Mouse (Mus musculus): Measurements from ENCODE around the gene Spag6l. TPM values are rescaled to one million over a fixed set of nuclear protein-coding genes. Genes with fewer than 3 reads are reported as not detected.
"Not testable (repeated sequence)": the region's sequence is repeated elsewhere in the genome, so short reads cannot be mapped to it uniquely, and the experiment has no call there.

Spag6l gene
- polyA plus RNA-seq, 1 experiment: not detected

DNA sequence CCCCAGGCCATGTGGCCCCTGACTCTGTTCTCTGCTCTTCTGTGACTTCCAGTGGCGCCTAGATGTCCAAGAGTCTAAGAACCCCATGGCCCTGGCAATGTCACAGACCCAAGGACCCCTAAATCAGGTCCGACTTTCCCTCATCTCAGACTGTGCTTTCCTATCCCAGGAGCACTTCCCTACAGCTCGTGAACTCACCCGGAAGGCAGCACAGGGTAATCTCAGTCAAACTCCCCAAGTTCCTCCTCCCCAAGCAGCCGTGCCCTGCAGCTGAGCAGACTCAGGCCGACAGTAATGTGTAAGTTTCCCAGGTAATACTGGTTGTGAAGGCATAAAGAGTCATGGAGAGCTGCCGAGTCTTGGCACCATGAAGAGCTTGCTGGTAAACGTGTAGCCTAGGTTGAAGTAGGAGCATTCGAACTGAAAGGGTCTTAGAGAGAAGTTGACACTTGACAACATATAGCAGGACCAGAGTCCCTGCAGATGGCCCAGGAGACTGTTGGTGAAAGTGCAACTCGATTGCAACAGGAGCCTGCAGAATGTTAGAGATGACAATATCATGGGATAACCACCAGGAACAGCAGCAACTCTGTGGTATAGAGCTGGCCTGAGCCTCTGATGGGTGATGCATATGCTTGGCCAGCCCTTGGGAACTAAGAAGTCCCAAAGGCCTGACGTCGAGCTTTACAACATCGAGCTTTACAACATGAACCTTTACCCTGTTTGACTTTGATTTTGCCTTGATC is 27.6 kb upstream of the Spag6l start:
- H3K4me1 ChIP-seq (ENCODE audit: control insufficient read depth, insufficient read depth, low read length): no peaks in the 10 kb centered on the region
- no peak overlapping the region for H3K4me3 ChIP-seq (ENCODE audit: insufficient read depth, low read length)
- H3K27ac ChIP-seq (ENCODE audit: insufficient read depth, low read length): no peak overlapping the region
- TF ChIP-seq CTCF (IDR thresholded peaks at IDR 0.05; ENCODE audit: borderline replicate concordance, insufficient read depth, low read length): no peak
- no peak for TF ChIP-seq POLR2A (IDR thresholded peaks at IDR 0.05; ENCODE audit: low read depth, low read length)

DNA sequence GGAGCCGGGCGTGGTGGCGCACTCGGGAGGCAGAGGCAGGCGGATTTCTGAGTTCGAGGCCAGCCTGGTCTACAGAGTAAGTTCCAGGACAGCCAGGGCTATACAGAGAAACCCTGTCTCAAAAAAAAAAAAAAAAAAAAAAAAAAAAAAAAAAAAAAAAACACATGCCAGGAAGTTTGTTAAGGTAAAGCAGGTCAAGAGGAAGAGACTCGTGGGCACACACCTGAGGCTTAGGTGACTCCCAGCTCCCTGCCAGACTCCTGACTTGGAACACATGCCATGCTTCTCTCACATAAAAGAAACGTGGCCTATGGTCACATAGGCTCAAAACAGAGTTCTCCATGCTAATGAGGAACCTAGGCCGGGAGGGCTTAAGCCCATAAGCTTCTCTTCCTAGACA is 26.8 kb upstream of the Spag6l start:
- not testable (repeated sequence) for H3K27ac ChIP-seq (ENCODE audit: insufficient read depth, low read length); H3K4me3 ChIP-seq (ENCODE audit: insufficient read depth, low read length); H3K4me1 ChIP-seq (ENCODE audit: control insufficient read depth, insufficient read depth, low read length)

DNA sequence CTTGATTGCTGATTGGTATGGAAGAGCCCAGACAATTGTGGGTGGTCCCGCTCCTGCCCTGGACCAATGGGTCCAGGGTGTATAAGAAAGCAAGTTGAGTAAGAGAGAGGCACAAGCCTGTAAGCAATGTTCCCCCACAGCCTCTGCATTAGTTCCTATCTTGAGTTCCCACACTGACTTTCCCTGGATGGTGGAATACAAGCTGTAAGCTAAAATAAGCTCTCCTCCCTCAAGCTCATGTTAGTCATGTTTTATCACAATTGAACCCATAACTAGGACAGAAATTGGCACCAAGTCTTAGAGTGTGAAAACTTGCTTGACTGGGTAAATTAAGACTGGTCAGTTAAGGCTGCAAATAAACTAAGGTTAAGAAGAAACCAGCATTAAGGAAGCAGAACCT is 26.3 kb upstream of the Spag6l start:
- Histone ChIP-seq H3K4me1 (ENCODE audit: control insufficient read depth, insufficient read depth, low read length) (no peaks in the 10 kb centered on the region), H3K27ac (ENCODE audit: insufficient read depth, low read length) (no peak overlapping the region), H3K4me3 (ENCODE audit: insufficient read depth, low read length) (no peak overlapping the region)
- no peak for TF ChIP-seq CTCF (IDR thresholded peaks at IDR 0.05; ENCODE audit: borderline replicate concordance, insufficient read depth, low read length)
- no peak for TF ChIP-seq POLR2A (IDR thresholded peaks at IDR 0.05; ENCODE audit: low read depth, low read length)

DNA sequence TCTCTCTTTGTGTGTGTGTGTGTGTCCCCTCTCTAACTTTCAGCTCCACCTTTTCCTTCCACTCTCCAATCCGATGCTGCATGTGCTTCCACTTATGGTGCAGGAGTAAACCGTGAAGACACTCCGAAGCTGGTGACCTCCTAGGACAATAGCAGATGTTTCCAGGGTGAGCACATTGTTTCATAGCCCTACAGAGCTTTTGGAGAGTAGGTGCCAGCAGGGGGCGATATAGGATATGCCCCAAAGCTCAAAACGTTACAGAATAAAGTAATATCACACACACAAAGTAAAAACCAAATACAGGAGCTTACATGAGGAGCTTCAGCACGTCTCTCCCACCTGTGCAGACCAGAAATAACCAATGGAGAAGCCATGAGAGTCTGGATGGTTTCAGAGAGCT is 25.6 kb upstream of the Spag6l start:
- Histone ChIP-seq H3K4me1 (ENCODE audit: control insufficient read depth, insufficient read depth, low read length) (no peaks in the 10 kb centered on the region), H3K4me3 (ENCODE audit: insufficient read depth, low read length) (no peak overlapping the region), H3K27ac (ENCODE audit: insufficient read depth, low read length) (no peak overlapping the region)
- TF ChIP-seq CTCF (IDR thresholded peaks at IDR 0.05; ENCODE audit: borderline replicate concordance, insufficient read depth, low read length) (no peak), POLR2A (IDR thresholded peaks at IDR 0.05; ENCODE audit: low read depth, low read length) (no peak)

DNA sequence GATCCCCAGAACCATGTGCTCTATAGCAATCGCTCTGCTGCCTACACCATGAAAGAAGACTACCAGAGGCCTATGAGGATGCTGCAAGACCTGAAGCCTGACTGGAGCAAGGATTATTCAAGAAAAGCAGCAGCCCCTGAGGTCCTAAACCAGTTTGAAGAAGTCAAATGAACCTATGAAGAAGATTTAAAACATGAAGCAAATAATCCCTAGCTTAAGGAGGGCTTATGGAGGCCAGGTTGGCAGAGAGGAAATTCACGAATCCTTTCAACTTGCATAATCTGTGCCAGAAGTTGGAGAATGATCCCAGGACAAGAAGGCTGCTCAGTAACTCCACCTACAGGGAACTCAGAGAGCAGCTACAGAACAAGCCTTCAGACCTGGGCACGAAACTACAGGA is 23.2 kb upstream of the Spag6l start:
- H3K4me1 ChIP-seq (ENCODE audit: control insufficient read depth, insufficient read depth, low read length): no peaks in the 10 kb centered on the region
- no peak overlapping the region for H3K4me3 ChIP-seq (ENCODE audit: insufficient read depth, low read length)
- TF ChIP-seq CTCF (IDR thresholded peaks at IDR 0.05; ENCODE audit: borderline replicate concordance, insufficient read depth, low read length): no peak
- no peak for TF ChIP-seq POLR2A (IDR thresholded peaks at IDR 0.05; ENCODE audit: low read depth, low read length)
- H3K27ac ChIP-seq (ENCODE audit: insufficient read depth, low read length): no peak overlapping the region

DNA sequence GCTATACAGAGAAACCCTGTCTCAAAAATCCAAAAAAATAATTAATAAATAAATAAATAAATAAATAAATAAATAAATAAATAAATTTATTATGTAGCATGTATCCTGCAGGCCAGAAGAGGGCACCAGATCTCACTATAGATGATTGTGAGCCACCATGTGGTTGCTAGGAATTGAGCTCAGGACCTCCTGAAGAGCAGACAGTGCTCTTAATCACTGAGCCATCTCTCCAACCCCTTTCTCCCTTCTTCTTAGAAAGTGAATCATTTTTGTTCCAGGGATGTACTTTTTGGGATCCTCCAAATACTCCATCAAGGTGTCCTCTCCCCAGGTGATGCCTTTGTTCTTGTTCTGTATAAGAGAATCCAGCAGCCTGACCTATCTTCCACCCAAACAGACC is 19.9 kb upstream of the Spag6l start:
- no peak overlapping the region for H3K27ac ChIP-seq (ENCODE audit: insufficient read depth, low read length)
- no peaks in the 10 kb centered on the region for H3K4me1 ChIP-seq (ENCODE audit: control insufficient read depth, insufficient read depth, low read length)
- no peak overlapping the region for H3K4me3 ChIP-seq (ENCODE audit: insufficient read depth, low read length)
- TF ChIP-seq POLR2A (IDR thresholded peaks at IDR 0.05; ENCODE audit: low read depth, low read length) (no peak), CTCF (IDR thresholded peaks at IDR 0.05; ENCODE audit: borderline replicate concordance, insufficient read depth, low read length) (no peak)

- Histone ChIP-seq H3K4me3 (ENCODE audit: insufficient read depth, low read length) (no peak overlapping the region), H3K27ac (ENCODE audit: insufficient read depth, low read length) (no peak overlapping the region), H3K4me1 (ENCODE audit: control insufficient read depth, insufficient read depth, low read length) (no peaks in the 10 kb centered on the region)
- TF ChIP-seq CTCF (IDR thresholded peaks at IDR 0.05; ENCODE audit: borderline replicate concordance, insufficient read depth, low read length): no peak
- TF ChIP-seq POLR2A (IDR thresholded peaks at IDR 0.05; ENCODE audit: low read depth, low read length): no peak
Observed at GRCm38 (mm10) chr16:16829671-16830070, 415 bp upstream of the Spag6l start.

DNA sequence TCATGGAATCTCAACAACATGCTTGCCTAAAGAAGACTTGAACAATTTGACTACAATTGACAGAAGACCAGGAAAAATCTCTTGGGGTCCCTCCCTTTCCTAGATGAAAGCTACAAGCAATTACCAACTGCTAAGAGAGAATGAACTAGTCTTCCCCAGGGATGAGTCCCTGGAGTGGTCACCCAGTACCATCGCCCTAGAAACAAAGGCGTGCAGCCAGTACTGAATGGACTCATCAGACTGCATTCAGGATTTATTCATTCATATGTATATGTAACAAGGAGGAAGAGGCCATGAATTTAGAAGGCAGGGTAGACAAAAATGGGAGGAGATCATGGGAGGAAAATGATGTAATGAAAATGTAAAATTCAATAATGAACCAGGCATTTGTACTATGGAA is 3.0 kb downstream of the Spag6l start:
- no peak overlapping the region for H3K27ac ChIP-seq (ENCODE audit: insufficient read depth, low read length)
- no peaks in the 10 kb centered on the region for H3K4me1 ChIP-seq (ENCODE audit: control insufficient read depth, insufficient read depth, low read length)
- no peak overlapping the region for H3K4me3 ChIP-seq (ENCODE audit: insufficient read depth, low read length)
- no peak for TF ChIP-seq CTCF (IDR thresholded peaks at IDR 0.05; ENCODE audit: borderline replicate concordance, insufficient read depth, low read length)
- no peak for TF ChIP-seq POLR2A (IDR thresholded peaks at IDR 0.05; ENCODE audit: low read depth, low read length)

DNA sequence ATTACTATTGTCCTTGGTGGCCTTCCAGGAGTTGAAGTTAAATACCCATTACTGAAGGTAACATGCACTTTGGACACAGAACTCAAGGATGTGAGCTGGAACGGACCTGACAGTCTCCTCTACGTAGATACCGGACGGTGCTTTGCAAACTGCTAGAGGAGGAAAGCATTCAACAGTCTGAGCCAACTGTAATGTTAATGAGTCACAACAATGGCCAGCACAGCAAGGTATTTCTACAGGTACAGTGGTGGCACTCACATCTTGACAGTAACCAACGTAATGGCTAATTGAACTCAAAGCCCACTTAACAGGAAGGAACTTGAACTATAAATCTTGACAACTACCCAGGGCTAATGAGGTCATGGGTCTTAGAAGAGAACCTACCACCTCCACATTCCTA is 3.8 kb downstream of the Spag6l start:
- TF ChIP-seq CTCF (IDR thresholded peaks at IDR 0.05; ENCODE audit: borderline replicate concordance, insufficient read depth, low read length): no peak
- TF ChIP-seq POLR2A (IDR thresholded peaks at IDR 0.05; ENCODE audit: low read depth, low read length): no peak
- Histone ChIP-seq H3K4me3 (ENCODE audit: insufficient read depth, low read length) (no peak overlapping the region), H3K27ac (ENCODE audit: insufficient read depth, low read length) (no peak overlapping the region), H3K4me1 (ENCODE audit: control insufficient read depth, insufficient read depth, low read length) (no peaks in the 10 kb centered on the region)

DNA sequence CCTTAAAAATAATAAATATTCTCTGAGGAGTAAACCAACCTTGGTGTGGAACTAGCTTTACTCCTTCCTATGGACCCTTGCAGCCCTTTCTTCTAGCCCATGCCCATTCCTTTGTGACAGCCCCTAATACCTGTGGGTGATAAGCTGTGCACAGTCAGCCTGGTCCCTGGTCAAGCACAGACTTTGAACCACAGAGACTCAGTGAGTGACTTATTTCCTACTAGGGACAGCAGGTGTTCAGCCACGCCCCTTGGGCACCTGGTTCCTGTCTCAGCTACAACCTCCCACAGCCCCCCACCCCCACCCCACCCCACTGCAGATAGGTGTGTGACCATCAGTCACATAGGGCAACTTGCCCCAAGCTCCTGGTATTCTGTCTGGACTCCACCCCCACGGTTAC is 22.9 kb downstream of the Spag6l start:
- TF ChIP-seq CTCF (IDR thresholded peaks at IDR 0.05; ENCODE audit: borderline replicate concordance, insufficient read depth, low read length): no peak
- TF ChIP-seq POLR2A (IDR thresholded peaks at IDR 0.05; ENCODE audit: low read depth, low read length): no peak
- Histone ChIP-seq H3K4me3 (ENCODE audit: insufficient read depth, low read length) (no peak overlapping the region), H3K4me1 (ENCODE audit: control insufficient read depth, insufficient read depth, low read length) (no peaks in the 10 kb centered on the region), H3K27ac (ENCODE audit: insufficient read depth, low read length) (no peak overlapping the region)

Other genes with a start within 250 kb of the Spag6l start
- 5.4 and 6.7 TPM in 2 replicates for gene Fgd4, start 228.9 kb downstream of the Spag6l start, polyA plus RNA-seq (2011; ENCODE audit: insufficient read length, low read depth, missing spikeins)
- not detected in 2 replicates for gene Olfr19, start 153.1 kb downstream of the Spag6l start, polyA plus RNA-seq (2011; ENCODE audit: insufficient read length, low read depth, missing spikeins)
- gene Igll1, start 34.5 kb upstream of the Spag6l start, polyA plus RNA-seq (2011; ENCODE audit: insufficient read length, low read depth, missing spikeins): not detected in 2 replicates
- gene Top3b, start 41.3 kb upstream of the Spag6l start, polyA plus RNA-seq (2011; ENCODE audit: insufficient read length, low read depth, missing spikeins): 73.9 and 79.2 TPM in 2 replicates
- 3.8 TPM in 1 of 2 replicates, not detected in the other for gene Vpreb1, start 41.4 kb upstream of the Spag6l start, polyA plus RNA-seq (2011; ENCODE audit: insufficient read length, low read depth, missing spikeins)
- gene Ppm1f, start 67.0 kb upstream of the Spag6l start, polyA plus RNA-seq (2011; ENCODE audit: insufficient read length, low read depth, missing spikeins): 25.5 and 28.0 TPM in 2 replicates
- 230 and 254 TPM in 2 replicates for gene Mapk1, start 153.9 kb upstream of the Spag6l start, polyA plus RNA-seq (2011; ENCODE audit: insufficient read length, low read depth, missing spikeins)
- 1.0 and 2.2 TPM in 2 replicates for gene Ypel1, start 240.2 kb upstream of the Spag6l start, polyA plus RNA-seq (2011; ENCODE audit: insufficient read length, low read depth, missing spikeins)